24 mouse cellular contexts compared by ENCODE assay signal in the genomic region with DNA sequence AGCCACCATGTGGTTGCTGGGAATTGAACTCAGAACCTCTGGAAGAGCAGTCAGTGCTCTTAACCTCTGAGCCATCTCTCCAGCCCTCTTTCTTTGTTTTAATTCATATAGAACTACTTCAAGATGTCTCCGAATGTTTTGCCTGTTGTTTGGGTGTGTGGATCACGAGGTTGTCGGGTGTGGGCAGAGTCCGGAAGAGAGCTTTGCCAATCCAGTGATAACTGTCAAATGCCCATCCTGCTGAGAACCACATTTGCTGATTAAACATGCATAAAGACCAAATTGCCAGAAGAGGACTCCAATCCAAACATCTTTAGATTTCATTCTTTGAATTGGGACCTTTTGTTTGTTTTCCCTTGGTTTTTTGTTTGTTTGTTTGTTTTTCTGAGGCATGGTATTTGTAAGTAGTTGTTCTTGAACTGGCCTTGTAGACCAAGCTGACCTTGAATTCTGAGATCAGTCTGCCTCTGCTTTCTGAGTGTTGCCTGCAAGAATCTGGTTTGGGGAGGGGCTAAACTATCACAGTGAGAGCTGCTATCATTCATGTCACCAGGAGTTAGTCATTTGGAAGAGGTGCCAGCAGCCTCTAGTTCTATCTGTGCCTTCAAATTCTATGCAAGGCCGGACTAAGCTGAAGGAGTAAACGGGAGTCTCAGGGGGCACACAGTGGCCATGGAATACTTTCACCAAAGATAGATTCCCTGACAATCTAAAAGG. TPM values are rescaled to one million over a fixed set of nuclear protein-coding genes. Genes with fewer than 3 reads are reported as not detected.
"Had no signal": no experiment of that assay in that cellular context is flagged by ENCODE, and none has a peak within 500 bp of the region (broad histone marks: within the 10 kb centered on the region; RNA-seq: fewer than 3 reads in every experiment).

No protein-coding gene starts in this region.

- H3K27me3 ChIP-seq: limb, embryonic 13.5 days; liver, embryonic 12.5 days; midbrain, embryonic 12.5 days; neural tube, embryonic 13.5 days; stomach, embryonic 15.5 days had no signal

- H3K4me1 ChIP-seq: limb, embryonic 13.5 days; liver, embryonic 12.5 days; midbrain, embryonic 12.5 days; neural tube, embryonic 13.5 days; stomach, embryonic 15.5 days had no signal

- H3K4me3 ChIP-seq: layer of hippocampus, adult 2 months; limb, embryonic 13.5 days; liver, embryonic 12.5 days; megakaryocyte, embryonic 14.5 days; midbrain, embryonic 12.5 days; neural tube, embryonic 13.5 days; stomach, embryonic 15.5 days had no signal

- H3K9ac ChIP-seq: limb, embryonic 13.5 days; liver, embryonic 12.5 days; lung, embryonic 14.5 days; midbrain, embryonic 12.5 days; neural tube, embryonic 13.5 days; stomach, embryonic 15.5 days had no signal

- H3K36me3 ChIP-seq: limb, embryonic 13.5 days; liver, embryonic 12.5 days; midbrain, embryonic 12.5 days; neural tube, embryonic 13.5 days; stomach, embryonic 15.5 days had no signal

- ATAC-seq: liver, embryonic 12.5 days; midbrain, embryonic 16.5 days had no signal

- DNase-seq: kidney, postnatal 10 days; kidney, postnatal 4 days; left cerebral cortex, postnatal 4 days; lung, embryonic 14.5 days; lung, postnatal 10 days; lung, postnatal 4 days; retina, postnatal 1 day; thymus, adult 2 months; thymus, postnatal 25 days had no signal

- H3K27ac ChIP-seq: layer of hippocampus, adult 2 months; limb, embryonic 13.5 days; liver, embryonic 12.5 days; midbrain, embryonic 12.5 days; neural tube, embryonic 13.5 days; stomach, embryonic 15.5 days had no signal

RNA-seq across cellular contexts. Expression of a gene that starts 3.9 kb away (rescaled TPM):
- total RNA-seq: layer of hippocampus, adult 2 months; layer of hippocampus, postnatal 10 days; left cerebral cortex, postnatal 10 days; left cerebral cortex, postnatal 4 days had no signal
- polyA plus RNA-seq: midbrain, embryonic 12.5 days; midbrain, embryonic 16.5 days; neural tube, embryonic 13.5 days had no signal

RNA-seq across cellular contexts. Expression of a gene that starts 16.3 kb away (rescaled TPM):
- total RNA-seq: layer of hippocampus, adult 2 months; layer of hippocampus, postnatal 10 days had no signal
- polyA plus RNA-seq: kidney, embryonic 14.5 days; liver, embryonic 12.5 days; liver, embryonic 16.5 days; lung, embryonic 14.5 days; midbrain, embryonic 12.5 days; spleen, adult 2 months; stomach, embryonic 15.5 days had no signal

RNA-seq across cellular contexts. Expression of a gene that starts 24.3 kb away (rescaled TPM):
- total RNA-seq: layer of hippocampus, adult 2 months; layer of hippocampus, postnatal 10 days; left cerebral cortex, postnatal 10 days; left cerebral cortex, postnatal 4 days had no signal
- polyA plus RNA-seq: kidney, embryonic 14.5 days; limb, embryonic 13.5 days; liver, embryonic 12.5 days; liver, embryonic 16.5 days; lung, embryonic 14.5 days; midbrain, embryonic 12.5 days; midbrain, embryonic 16.5 days; neural tube, embryonic 13.5 days; spleen, adult 2 months; stomach, embryonic 15.5 days; testis, adult 2 months; urinary bladder, adult 2 months had no signal

RNA-seq across cellular contexts. Expression of a gene that starts 26.9 kb away (rescaled TPM):
- polyA plus RNA-seq: liver, embryonic 12.5 days; liver, embryonic 16.5 days; spleen, adult 2 months; testis, adult 2 months had no signal

RNA-seq across cellular contexts. Expression of a gene that starts 37.1 kb away (rescaled TPM):
- total RNA-seq: layer of hippocampus, adult 2 months; layer of hippocampus, postnatal 10 days; left cerebral cortex, postnatal 10 days; left cerebral cortex, postnatal 4 days had no signal
- polyA plus RNA-seq: kidney, embryonic 14.5 days; limb, embryonic 13.5 days; liver, embryonic 12.5 days; liver, embryonic 16.5 days; lung, embryonic 14.5 days; midbrain, embryonic 12.5 days; midbrain, embryonic 16.5 days; neural tube, embryonic 13.5 days; spleen, adult 2 months; stomach, embryonic 15.5 days; testis, adult 2 months; urinary bladder, adult 2 months had no signal
